Mouse (Mus musculus) ES-E14 (cell line): Measurements from ENCODE around the gene Exosc6.

ENCODE experiments used
- CHD2 ChIP-seq: IDR thresholded peaks from 2 replicates; pipeline ENCODE4 v1.6.1; 2014; ENCODE audit warnings: mild to moderate bottlenecking, low read depth, low read length, inconsistent platforms
- HCFC1 ChIP-seq: IDR thresholded peaks from 2 replicates; pipeline ENCODE4 v1.6.1; 2012; ENCODE audit warnings: low read length, inconsistent platforms, borderline replicate concordance; ENCODE audit not compliant: insufficient read depth
- ZC3H11A ChIP-seq: IDR thresholded peaks from 2 replicates; pipeline ENCODE4 v1.6.1; 2012; ENCODE audit warnings: low read depth, mild to moderate bottlenecking, inconsistent platforms, low read length, borderline replicate concordance
- ZNF384 ChIP-seq: IDR thresholded peaks from 2 replicates; pipeline ENCODE4 v1.6.1; 2012; ENCODE audit warnings: low read depth, low read length, inconsistent platforms

DNA sequence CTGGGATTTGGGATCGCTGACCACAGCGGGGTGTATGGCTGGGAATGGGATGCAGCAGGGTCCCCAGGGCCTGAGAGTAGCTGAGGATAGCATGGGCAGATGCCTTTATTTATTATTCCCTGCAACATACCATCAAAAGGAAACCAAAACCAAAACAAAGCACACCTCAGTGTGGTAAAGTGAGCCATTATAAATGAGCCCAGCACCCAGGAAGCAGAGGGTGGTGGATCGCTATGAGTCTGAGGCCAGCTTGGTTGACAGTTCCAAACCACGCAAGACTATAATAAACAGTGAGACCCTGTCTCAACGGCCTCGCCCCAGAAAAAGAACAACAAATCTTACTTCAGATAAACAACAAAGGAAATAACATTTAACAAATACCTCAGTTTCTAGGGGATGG, 26.1 kb upstream of the Exosc6 start:
- no peak for TF ChIP-seq ZC3H11A
- TF ChIP-seq ZNF384: no peak
- no peak for TF ChIP-seq HCFC1
- TF ChIP-seq CHD2: no peak
